Mouse (Mus musculus) stomach, postnatal 0 days (tissue): Measurements from ENCODE around the gene 5730596B20Rik.

ENCODE experiments used
- CTCF ChIP-seq: IDR thresholded peaks from 2 replicates; pipeline ENCODE4 v1.5.1; 2016; ENCODE audit warnings: antibody characterized with exemption, low read depth, mild to moderate bottlenecking, moderate library complexity
- EP300 ChIP-seq: optimal IDR thresholded peaks from 2 replicates; pipeline ENCODE3; 2016; ENCODE audit warnings: antibody characterized with exemption

DNA sequence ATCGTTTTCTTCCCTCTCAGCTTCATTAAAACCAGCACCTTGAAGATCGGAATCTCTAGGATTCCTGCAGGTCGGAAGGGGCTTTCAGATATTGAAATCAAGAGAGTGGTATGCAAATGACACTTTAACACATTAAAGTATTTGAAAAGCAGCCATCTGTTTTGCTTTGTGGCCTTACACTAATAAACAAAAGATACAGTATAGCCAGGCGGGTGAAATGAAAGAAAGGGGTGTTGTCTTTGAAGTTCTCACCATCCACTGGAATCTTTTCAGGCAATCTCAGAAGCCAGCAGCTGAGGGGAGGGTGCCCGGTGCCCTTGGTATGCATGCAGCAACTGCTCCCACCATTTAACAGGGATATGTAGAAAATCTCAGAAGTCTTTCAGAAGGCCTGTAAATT lies 23.3 kb upstream of the 5730596B20Rik start:
- TF ChIP-seq CTCF (no peak), EP300 (no peak)
